Mouse (Mus musculus) cortical plate, adult 2 months (tissue): ENCODE results near the gene Sim1.

Source experiments
- CTCF ChIP-seq: fragments of 200-500 bp; IDR thresholded peaks from 2 replicates; pipeline ENCODE4 v1.5.1; 2011; ENCODE audit warnings: mild to moderate bottlenecking, control low read depth, low read length; ENCODE audit not compliant: insufficient read depth; ENCODE audit errors: extremely low read depth
- POLR2A ChIP-seq: fragments of 200-500 bp; IDR thresholded peaks from 2 replicates; pipeline ENCODE4 v1.6.1; 2011; ENCODE audit warnings: mild to moderate bottlenecking, low read length, control low read depth; ENCODE audit not compliant: insufficient read depth; ENCODE audit errors: extremely low read depth

- TF ChIP-seq CTCF (no peak), POLR2A (no peak)
Observed at GRCm38 (mm10) chr10:50899846-50900745, 5.5 kb downstream of the Sim1 start.
